Mouse (Mus musculus): ENCODE data around the gene Adamts4. TPM values are rescaled to one million over a fixed set of nuclear protein-coding genes. Genes with fewer than 3 reads are reported as not detected.
A peak's percentile ranks its signal among the peaks of the same experiment; 100 is the strongest.

Adamts4 gene
- polyA plus RNA-seq, 1 experiment: 20.1 TPM

DNA sequence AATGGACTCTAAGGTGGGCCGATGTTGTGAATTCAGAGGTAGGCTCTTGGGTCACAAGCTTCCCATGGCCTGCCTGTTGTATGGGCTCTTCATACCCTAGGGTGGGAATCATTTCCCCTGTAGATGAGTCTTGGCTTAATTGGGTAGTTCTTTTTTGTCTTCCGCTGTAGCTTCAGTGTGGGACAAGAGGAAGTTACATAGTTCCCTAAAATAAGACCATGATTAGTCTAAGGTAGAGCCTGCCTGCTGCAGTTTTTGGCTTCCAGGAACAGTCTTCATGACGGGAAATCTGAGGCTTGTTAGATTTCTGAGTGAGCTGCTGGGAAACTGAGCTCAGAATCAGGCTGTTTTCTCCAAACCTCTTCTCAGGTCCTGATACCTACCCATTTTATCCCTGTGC lies 21.9 kb downstream of the Adamts4 start:
- TF ChIP-seq POLR2A (IDR thresholded peaks at IDR 0.05; ENCODE audit: extremely low read depth, insufficient read depth, low read length) (no peak), CTCF (IDR thresholded peaks at IDR 0.05; ENCODE audit: extremely low read depth, insufficient read depth, low read length) (no peak)
- Histone ChIP-seq H3K27ac (ENCODE audit: insufficient read depth, low read length) (no peak overlapping the region), H3K4me1 (ENCODE audit: control insufficient read depth, insufficient read depth, low read length) (peaks cover 7% of the 10 kb centered on the region; the same call in 1 of the 2 replicates), H3K4me3 (ENCODE audit: insufficient read depth, low read length) (no peak overlapping the region)

DNA sequence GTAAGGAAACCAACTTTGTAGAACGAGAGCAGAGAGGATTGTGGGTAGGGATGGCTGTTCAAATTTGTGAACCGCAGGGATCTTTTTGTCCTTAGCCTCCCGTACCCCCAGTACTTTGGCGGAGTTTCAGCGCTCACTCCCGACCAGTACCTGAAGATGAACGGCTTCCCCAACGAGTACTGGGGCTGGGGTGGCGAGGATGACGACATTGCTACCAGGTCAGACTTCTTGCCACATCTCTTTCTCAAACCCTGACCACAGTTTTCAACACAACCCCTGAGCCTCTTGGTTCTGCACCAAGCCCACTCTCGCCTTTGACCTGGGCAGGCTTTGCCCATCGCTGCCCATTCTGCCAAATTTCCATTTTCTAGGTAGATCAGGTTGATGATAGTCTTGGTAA lies 23.9 kb downstream of the Adamts4 start:
- no peak overlapping the region for H3K27ac ChIP-seq (ENCODE audit: insufficient read depth, low read length)

DNA sequence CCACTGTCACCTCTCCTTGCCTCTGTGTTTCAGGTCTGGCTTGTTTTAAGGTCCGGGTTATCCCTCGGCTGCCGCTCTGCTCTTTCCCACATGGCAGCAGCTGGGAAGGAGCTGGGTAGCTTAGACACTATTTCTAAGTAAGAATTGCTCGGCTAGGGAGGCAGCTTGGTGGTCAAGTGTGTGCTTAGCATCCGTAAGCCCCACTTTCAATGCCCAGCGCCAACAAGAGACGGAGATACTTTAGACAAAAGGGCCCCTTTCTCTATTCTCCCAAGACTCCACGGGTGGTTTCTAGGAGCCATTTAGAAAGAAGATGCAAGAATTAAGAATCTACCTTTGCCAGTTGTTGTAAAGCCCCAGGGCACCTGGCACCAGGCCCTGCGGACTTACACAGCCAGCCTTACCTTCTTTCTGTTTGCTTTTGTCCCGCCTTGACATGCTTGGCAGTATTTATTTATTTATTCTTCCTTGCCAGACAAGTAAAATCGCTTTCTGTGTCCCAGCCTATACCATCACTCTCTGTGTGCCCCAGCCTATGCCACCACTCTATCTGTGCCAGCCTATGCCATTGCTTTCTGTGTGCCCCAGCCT lies 25.0 kb downstream of the Adamts4 start:
- no peak overlapping the region for H3K27ac ChIP-seq (ENCODE audit: insufficient read depth, low read length)
- H3K4me1 ChIP-seq (ENCODE audit: control insufficient read depth, insufficient read depth, low read length): peaks cover 7% of the 10 kb centered on the region; the same call in 1 of the 2 replicates
- no peak overlapping the region for H3K4me3 ChIP-seq (ENCODE audit: insufficient read depth, low read length)
- no peak for TF ChIP-seq CTCF (IDR thresholded peaks at IDR 0.05; ENCODE audit: extremely low read depth, insufficient read depth, low read length)
- no peak for TF ChIP-seq POLR2A (IDR thresholded peaks at IDR 0.05; ENCODE audit: extremely low read depth, insufficient read depth, low read length)

More for the DNA sequence above, 23.9 kb downstream of the Adamts4 start:
- Histone ChIP-seq H3K4me3 (ENCODE audit: insufficient read depth, low read length) (no peak overlapping the region), H3K4me1 (ENCODE audit: control insufficient read depth, insufficient read depth, low read length) (peaks cover 7% of the 10 kb centered on the region; the same call in 1 of the 2 replicates)
- TF ChIP-seq POLR2A (IDR thresholded peaks at IDR 0.05; ENCODE audit: extremely low read depth, insufficient read depth, low read length): no peak
- TF ChIP-seq CTCF (IDR thresholded peaks at IDR 0.05; ENCODE audit: extremely low read depth, insufficient read depth, low read length): no peak

DNA sequence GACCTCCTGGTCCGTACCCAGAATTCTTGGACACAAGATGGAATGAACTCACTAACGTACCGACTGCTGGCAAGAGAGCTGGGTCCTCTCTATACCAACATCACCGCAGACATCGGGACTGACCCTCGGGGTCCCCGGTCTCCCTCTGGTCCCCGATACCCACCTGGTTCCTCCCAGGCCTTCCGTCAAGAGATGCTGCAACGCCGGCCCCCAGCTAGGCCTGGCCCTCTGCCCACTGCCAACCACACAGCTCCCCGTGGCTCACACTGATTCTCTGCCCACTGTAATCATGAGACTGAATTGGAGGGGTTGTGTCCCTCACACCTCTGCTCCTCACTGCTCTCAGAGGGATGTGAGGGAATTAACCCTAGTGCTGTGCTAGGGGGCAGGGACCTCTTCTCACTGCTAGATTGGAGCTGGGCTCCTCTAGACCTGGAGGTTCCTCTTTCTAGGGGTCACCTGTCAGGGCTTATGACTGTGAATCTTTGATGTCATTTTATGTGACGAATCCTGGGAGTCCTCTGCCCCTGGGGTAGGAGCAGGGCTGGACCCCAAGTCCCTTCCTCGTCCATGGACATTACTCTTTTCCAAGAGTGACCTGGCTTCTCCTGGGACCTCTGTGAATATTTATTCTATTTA lies 26.0 kb downstream of the Adamts4 start:
- TF ChIP-seq CTCF (IDR thresholded peaks at IDR 0.05; ENCODE audit: extremely low read depth, insufficient read depth, low read length) (no peak), POLR2A (IDR thresholded peaks at IDR 0.05; ENCODE audit: extremely low read depth, insufficient read depth, low read length) (no peak)
- peaks cover 3% of the 10 kb centered on the region; the same call in 1 of the 2 replicates for H3K4me1 ChIP-seq (ENCODE audit: control insufficient read depth, insufficient read depth, low read length)

DNA sequence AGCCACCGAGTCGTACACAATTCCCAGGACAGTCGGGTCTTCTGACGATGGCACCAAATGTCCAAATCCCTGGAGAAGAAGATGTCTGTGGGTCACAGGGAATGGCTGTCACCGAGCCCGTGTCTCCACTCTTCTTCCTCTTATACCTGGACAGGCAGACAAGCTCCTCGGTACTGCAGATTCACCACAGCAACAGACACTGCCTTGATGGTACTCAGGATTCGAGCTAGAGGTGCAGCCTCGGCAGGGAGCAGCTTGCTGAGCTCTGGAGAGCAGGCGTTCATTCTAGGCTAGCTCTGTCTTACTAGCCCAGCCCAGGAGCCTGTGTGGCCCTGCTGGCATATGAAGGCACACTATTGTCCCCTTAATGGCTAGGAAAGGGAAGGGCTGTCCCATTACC lies 27.5 kb downstream of the Adamts4 start:
- Histone ChIP-seq H3K4me1 (ENCODE audit: control insufficient read depth, insufficient read depth, low read length) (no peaks in the 10 kb centered on the region), H3K27ac (ENCODE audit: insufficient read depth, low read length) (no peak overlapping the region), H3K4me3 (ENCODE audit: insufficient read depth, low read length) (no peak overlapping the region)
- TF ChIP-seq CTCF (IDR thresholded peaks at IDR 0.05; ENCODE audit: extremely low read depth, insufficient read depth, low read length): no peak
- no peak for TF ChIP-seq POLR2A (IDR thresholded peaks at IDR 0.05; ENCODE audit: extremely low read depth, insufficient read depth, low read length)

More for the DNA sequence above, 26.0 kb downstream of the Adamts4 start:
- H3K27ac ChIP-seq (ENCODE audit: insufficient read depth, low read length): no peak overlapping the region
- H3K4me3 ChIP-seq (ENCODE audit: insufficient read depth, low read length): no peak overlapping the region

DNA sequence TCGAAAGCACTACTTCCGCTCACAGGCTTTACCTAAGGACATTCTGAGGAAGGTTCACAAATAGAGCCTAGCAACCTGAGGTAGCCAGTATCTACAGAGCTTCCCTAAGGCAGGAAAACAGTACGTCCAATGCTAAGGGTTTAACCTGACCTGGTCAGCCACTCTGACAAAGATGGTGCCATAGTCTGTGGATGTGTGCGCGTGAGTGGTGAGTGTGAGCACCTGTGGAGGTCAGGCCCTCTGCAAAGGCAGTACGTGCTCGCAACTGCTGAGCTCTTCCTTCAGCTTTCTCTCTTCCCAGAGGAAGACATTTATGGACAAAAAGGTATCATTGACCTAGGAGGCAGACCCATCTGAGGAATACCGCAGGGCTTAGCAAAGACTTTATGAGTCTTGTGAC lies 28.2 kb downstream of the Adamts4 start:
- TF ChIP-seq POLR2A (IDR thresholded peaks at IDR 0.05; ENCODE audit: extremely low read depth, insufficient read depth, low read length) (no peak), CTCF (IDR thresholded peaks at IDR 0.05; ENCODE audit: extremely low read depth, insufficient read depth, low read length) (no peak)

DNA sequence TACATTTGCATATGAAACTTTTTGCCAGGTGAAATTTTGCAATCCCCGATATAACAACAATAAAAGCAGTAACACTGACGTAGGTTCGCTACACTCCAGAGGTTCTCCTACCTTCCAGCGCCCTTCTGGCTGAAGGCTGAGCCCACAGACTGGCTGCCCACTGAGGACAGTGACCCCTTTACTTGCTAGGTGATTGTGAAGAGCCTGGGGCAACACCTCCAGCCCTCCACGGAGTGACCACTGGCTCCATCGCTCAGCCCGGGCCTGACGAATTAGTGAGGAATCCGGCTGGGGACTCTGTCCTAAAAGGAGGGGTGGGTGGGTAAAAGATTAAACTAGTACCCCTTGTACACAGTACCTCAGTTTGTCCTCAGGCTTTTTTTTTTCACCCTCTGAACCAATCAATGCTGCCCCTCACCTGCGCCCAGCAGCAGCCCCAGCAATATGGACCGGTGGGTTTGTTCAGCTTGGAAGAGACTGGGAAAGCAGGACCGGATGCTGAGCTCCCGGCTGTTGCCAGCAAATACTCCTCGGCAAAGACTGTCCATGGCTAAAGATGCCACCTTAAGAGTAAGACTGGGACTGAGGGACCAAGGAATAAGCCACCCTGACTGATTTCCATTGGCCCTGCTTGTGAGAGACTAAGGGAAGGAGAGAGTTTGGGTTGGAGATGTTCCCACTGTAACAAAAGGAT lies 28.9 kb downstream of the Adamts4 start:
- no peak overlapping the region for H3K27ac ChIP-seq (ENCODE audit: insufficient read depth, low read length)
- TF ChIP-seq CTCF (IDR thresholded peaks at IDR 0.05; ENCODE audit: extremely low read depth, insufficient read depth, low read length) (no peak), POLR2A (IDR thresholded peaks at IDR 0.05; ENCODE audit: extremely low read depth, insufficient read depth, low read length) (no peak)
- H3K4me3 ChIP-seq (ENCODE audit: insufficient read depth, low read length): no peak overlapping the region
- H3K4me1 ChIP-seq (ENCODE audit: control insufficient read depth, insufficient read depth, low read length): no peaks in the 10 kb centered on the region

More for the DNA sequence above, 28.2 kb downstream of the Adamts4 start:
- Histone ChIP-seq H3K27ac (ENCODE audit: insufficient read depth, low read length) (no peak overlapping the region), H3K4me1 (ENCODE audit: control insufficient read depth, insufficient read depth, low read length) (no peaks in the 10 kb centered on the region), H3K4me3 (ENCODE audit: insufficient read depth, low read length) (no peak overlapping the region)

DNA sequence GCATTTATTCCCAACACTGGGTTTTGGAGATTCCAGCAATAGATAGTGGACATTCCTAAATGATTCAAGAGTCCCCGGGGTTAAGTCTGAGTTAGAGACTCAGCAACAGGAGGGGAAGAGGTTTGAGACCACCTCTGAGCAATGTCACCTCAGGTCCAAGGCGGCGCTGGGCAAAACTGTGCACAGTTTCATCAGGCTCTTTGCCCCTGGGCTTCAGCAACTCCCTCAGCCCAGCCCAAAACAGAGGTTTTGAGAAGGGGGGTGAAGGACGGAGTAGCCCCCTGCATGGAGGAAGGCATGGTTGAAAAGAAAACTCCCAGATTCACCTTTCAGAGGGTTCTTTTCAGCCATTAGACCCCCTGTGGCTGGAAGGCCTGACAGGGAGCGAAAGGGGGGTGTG lies 29.5 kb downstream of the Adamts4 start:
- TF ChIP-seq CTCF (IDR thresholded peaks at IDR 0.05; ENCODE audit: extremely low read depth, insufficient read depth, low read length): no peak
- TF ChIP-seq POLR2A (IDR thresholded peaks at IDR 0.05; ENCODE audit: extremely low read depth, insufficient read depth, low read length): no peak
- H3K4me3 ChIP-seq (ENCODE audit: insufficient read depth, low read length): no peak overlapping the region
- H3K27ac ChIP-seq (ENCODE audit: insufficient read depth, low read length): no peak overlapping the region
- H3K4me1 ChIP-seq (ENCODE audit: control insufficient read depth, insufficient read depth, low read length): no peaks in the 10 kb centered on the region

DNA sequence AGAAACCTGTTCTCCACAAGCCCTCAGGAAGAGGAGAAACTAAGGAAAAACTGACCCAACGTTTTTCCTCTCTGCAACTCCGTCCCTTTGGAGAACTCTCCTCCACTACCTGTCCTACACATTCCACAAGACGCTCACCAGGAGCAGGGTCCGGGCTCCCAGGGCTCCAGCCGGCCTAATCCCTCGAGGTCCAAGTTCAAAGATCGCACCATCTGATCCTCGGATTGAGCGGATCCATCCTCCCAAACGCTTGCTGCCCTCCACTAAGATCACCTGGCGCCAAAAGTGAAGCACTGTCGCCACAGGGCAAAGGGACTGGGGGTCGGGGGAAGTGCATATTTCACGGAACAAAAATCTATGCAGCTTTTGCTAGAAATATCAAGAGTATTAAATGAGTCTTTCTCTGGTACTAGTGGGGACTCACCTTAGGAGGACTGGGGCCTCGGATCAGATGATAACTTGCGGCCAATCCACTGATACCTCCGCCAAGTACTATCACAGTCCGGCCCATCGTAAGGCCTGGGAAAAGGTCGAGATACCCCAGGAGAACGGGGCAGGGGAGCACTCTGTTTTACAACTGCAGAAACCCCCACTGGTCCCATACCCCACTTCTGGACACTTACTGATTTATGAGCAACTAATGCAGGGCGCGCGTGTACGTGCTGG lies 30.2 kb downstream of the Adamts4 start:
- no peaks in the 10 kb centered on the region for H3K4me1 ChIP-seq (ENCODE audit: control insufficient read depth, insufficient read depth, low read length)
- no peak overlapping the region for H3K27ac ChIP-seq (ENCODE audit: insufficient read depth, low read length)
- no peak for TF ChIP-seq CTCF (IDR thresholded peaks at IDR 0.05; ENCODE audit: extremely low read depth, insufficient read depth, low read length)
- no peak for TF ChIP-seq POLR2A (IDR thresholded peaks at IDR 0.05; ENCODE audit: extremely low read depth, insufficient read depth, low read length)
- peak overlapping the region; percentile 50 for H3K4me3 ChIP-seq (ENCODE audit: insufficient read depth, low read length)
